Mouse (Mus musculus) ES-E14 (cell line): ENCODE results near the gene Stxbp3.

Source experiments
- ZC3H11A ChIP-seq: IDR thresholded peaks from 2 replicates; pipeline ENCODE4 v1.6.1; 2012; ENCODE audit warnings: low read depth, mild to moderate bottlenecking, inconsistent platforms, low read length, borderline replicate concordance
- ZNF384 ChIP-seq: IDR thresholded peaks from 2 replicates; pipeline ENCODE4 v1.6.1; 2012; ENCODE audit warnings: low read depth, low read length, inconsistent platforms

DNA sequence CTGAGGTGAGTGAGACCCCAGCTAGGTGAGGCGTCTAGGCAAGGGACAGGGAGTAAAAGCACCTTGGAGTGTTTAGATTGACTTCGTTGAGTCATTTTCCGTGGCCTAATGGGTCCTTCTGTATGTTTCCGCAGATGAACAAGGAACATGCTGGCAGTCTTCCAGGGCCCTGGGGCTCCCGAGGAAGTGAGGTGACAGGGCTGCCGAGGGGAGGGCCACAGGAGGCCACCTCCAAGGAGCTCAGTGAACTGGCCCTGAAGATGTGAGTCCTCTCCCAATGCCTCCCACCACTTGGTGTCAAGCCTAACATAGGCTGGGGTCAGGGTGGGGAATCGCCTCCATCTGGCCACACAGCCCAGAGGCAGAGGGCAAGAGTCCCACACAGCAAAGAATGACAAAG, 75.3 kb downstream of the Stxbp3 start:
- TF ChIP-seq ZNF384 (no peak), ZC3H11A (no peak)
